Mouse (Mus musculus) liver, embryonic 11.5 days (tissue): ENCODE measurements around the gene Nostrin. TPM values are rescaled to one million over a fixed set of nuclear protein-coding genes. Genes with fewer than 3 reads are reported as not detected.
A peak's percentile ranks its signal among the peaks of the same experiment; 100 is the strongest.

Source experiments
- ATAC-seq: fragments of 200-750 bp; cut with Nextera tagmentation; replicated peaks from 2 replicates; pipeline ENCODE4 v1.8.0; 2017; ENCODE audit warnings: moderate number of reproducible peaks, mild to moderate bottlenecking, moderate TSS enrichment, moderate library complexity; ENCODE audit not compliant: low FRiP score
- DNase-seq: peaks from one replicate; pipeline ENCODE4 v3.0.0-alpha.2; 2017; ENCODE audit warnings: low spot score
- H3K27ac ChIP-seq: fragments of 300-500 bp; sonication (generic); 2 replicates; pipeline ENCODE4 v1.5.1; 2014; ENCODE audit warnings: mild to moderate bottlenecking, low read depth, low read length, control low read depth
- H3K27me3 ChIP-seq: fragments of 300-500 bp; sonication (generic); replicated peaks from 2 replicates; pipeline ENCODE4 v1.6.1; 2014; ENCODE audit warnings: low read length, mixed read lengths; ENCODE audit not compliant: control insufficient read depth, insufficient read depth
- H3K36me3 ChIP-seq: fragments of 300-500 bp; sonication (generic); 2 replicates; pipeline ENCODE4 v1.6.1; 2014; ENCODE audit warnings: mild to moderate bottlenecking, low read length, moderate library complexity, mixed read lengths; ENCODE audit not compliant: control insufficient read depth, insufficient read depth
- H3K4me1 ChIP-seq: fragments of 300-500 bp; sonication (generic); replicated peaks from 2 replicates; pipeline ENCODE4 v1.6.1; 2014; ENCODE audit warnings: low read length, mixed read lengths; ENCODE audit not compliant: control insufficient read depth, insufficient read depth
- H3K4me2 ChIP-seq: fragments of 300-500 bp; sonication (generic); 2 replicates; pipeline ENCODE4 v1.6.1; 2014; ENCODE audit warnings: mild to moderate bottlenecking, control low read depth, moderate library complexity
- H3K4me3 ChIP-seq: fragments of 300-500 bp; sonication (generic); 2 replicates; pipeline ENCODE4 v1.5.1; 2014; ENCODE audit warnings: low read depth, low read length, control low read depth
- H3K9ac ChIP-seq: fragments of 300-500 bp; sonication (generic); 2 replicates; pipeline ENCODE4 v1.6.1; 2014; ENCODE audit warnings: low read depth, low read length, control low read depth
- H3K9me3 ChIP-seq: fragments of 300-500 bp; sonication (generic); 2 replicates; pipeline ENCODE4 v1.6.1; 2016; ENCODE audit warnings: low read length, inconsistent platforms, mixed read lengths; ENCODE audit not compliant: control insufficient read depth
- WGBS: fragments of 180-500 bp; shearing (Covaris S2); extraction: QIAGEN DNeasy Blood & Tissue Kit; methylation state at CpG from one replicate; pipeline ENCODE4 v1.1.7; 2014; 5-methylcytosine and 5-hydroxymethylcytosine counted together
- polyA plus RNA-seq: library from polyadenylated mRNA; unstranded; fragments of >200 nt; fragmentation: Nextera tagmentation; extraction: Ambion mirVana; gene quantifications from 2 replicates; pipeline ENCODE4 v1.2.1, GENCODE M21; 2014

The Nostrin gene
- polyA plus RNA-seq, result 18.3 and 18.8 TPM in 2 replicates

DNA sequence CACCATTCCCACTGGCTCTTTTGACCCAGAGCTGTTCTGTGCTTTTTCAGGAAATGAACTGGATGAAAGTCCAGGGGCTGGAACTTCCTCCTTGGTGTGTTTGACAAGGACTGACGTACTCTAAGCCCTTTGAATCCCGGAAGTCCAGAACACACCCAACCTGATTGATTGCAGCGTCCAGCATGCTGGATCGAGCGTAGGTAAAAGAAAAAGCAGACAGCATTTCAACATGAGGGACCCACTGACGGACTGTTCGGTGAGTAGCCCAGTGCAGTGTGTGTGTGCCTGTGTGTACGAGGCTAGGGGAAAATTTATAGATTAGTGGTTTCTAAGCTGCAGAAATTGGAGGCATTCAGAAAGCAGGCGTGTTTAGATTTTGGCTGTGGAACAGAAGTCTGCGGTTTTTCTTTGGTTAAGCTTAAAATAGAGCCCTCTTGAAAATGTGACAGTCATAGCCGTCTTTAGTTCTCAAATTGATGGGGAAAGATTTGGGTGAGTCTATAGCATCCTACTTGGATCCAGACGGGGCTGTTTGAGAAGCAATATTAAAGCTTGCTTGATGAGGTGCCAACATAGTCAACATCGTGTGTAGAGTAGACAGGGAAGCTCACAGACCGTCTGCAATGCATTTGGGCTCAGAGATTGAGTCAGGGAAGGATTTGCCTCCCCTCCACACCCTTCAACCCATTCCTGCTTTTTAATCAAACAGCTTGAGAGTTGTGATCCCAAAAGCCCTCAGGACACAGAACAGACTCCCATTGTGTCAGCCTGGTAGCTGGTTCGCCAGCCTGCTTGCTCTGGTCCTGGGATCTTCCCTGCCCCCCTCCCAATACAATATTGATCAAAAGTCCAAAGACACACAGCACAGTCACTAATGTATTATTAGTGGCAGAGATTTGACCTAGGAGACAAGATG is at the start of gene Nostrin:
Gene Nostrin (plus strand): TSS at position 140 of the 916 bp plus-strand sequence.
- 41% methylated on average over 15 of the region's 15 CpGs for WGBS
- no peaks in the 10 kb centered on the region for H3K9me3 ChIP-seq
- H3K4me2 ChIP-seq, result peak within 1 kb of the TSS; percentile 57
- peaks cover 5% of the 10 kb centered on the region; the same call in 1 of the 2 replicates for H3K4me1 ChIP-seq
- DNase-seq, result no peak
- no peaks in the 10 kb centered on the region for H3K27me3 ChIP-seq
- peak within 1 kb of the TSS; percentile 51 for H3K27ac ChIP-seq
- H3K9ac ChIP-seq, result 0 out of 2 replicates have a peak within 1 kb of the TSS, but pooled peaks have one; percentile 26
- no peaks in the 10 kb centered on the region for H3K36me3 ChIP-seq
- peak within 1 kb of the TSS; percentile 39 for H3K4me3 ChIP-seq
- peak; percentile 58 for ATAC-seq

DNA sequence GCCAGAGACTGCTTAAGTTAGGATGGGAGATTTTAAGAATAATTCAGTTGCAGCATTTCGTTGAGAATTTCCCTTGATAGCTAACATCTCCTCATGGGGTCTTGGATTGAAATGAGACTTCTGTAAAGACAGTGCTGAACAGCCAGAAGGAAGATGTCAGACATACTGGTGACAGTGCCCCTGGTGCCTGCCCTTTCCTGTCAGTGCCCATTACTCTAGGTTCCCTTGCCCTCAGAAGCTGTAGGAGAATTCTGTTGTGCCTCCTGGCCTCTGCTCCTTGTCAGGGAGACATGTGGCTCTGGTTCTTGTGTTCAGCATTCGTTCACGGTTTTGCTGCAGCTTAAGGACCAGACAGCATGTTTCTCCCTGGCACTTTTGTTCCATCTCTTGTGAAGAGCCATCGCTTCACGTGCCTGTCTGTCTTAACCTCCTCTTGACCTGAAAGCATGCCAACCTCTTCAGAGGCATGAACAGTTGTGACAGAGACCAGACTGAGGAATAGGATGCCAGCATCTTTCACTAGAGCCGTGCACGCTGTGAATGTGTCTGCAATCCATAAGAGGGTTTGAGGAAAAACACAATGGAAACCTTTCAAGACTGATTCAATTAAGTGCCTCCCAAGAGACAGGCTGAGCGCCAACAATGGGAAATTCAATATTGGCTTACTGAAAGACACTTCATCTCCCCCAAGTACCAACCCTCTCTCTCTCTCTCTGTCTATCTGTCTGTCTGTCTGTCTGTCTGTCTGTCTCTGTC is 48.9 kb upstream of the Nostrin start:
- Histone ChIP-seq H3K9me3 (no peaks in the 10 kb centered on the region), H3K36me3 (no peaks in the 10 kb centered on the region), H3K4me2 (no peak overlapping the region), H3K4me3 (no peak overlapping the region), H3K4me1 (no peaks in the 10 kb centered on the region), H3K9ac (no peak overlapping the region), H3K27me3 (no peaks in the 10 kb centered on the region), H3K27ac (no peak overlapping the region)
- DNase-seq (no peak), ATAC-seq (no peak)
- 78% methylated on average over 8 of the region's 8 CpGs for WGBS

- Histone ChIP-seq H3K27me3 (no peaks in the 10 kb centered on the region), H3K36me3 (no peaks in the 10 kb centered on the region), H3K9ac (no peak overlapping the region), H3K9me3 (no peaks in the 10 kb centered on the region), H3K4me3 (no peak overlapping the region), H3K4me2 (no peak overlapping the region), H3K4me1 (no peaks in the 10 kb centered on the region), H3K27ac (no peak overlapping the region)
- no peak for ATAC-seq
- no peak for DNase-seq
Measured at GRCm38 (mm10) chr2:69095836-69096235, 39.8 kb upstream of the Nostrin start.

- no peaks in the 10 kb centered on the region for H3K4me1 ChIP-seq
- H3K4me2 ChIP-seq, result no peak overlapping the region
- H3K4me3 ChIP-seq, result no peak overlapping the region
- no peaks in the 10 kb centered on the region for H3K36me3 ChIP-seq
- H3K27ac ChIP-seq, result no peak overlapping the region
- no peaks in the 10 kb centered on the region for H3K27me3 ChIP-seq
- WGBS, result 84% methylated on average over 4 of the region's 4 CpGs
- ATAC-seq (no peak), DNase-seq (no peak)
- H3K9me3 ChIP-seq, result no peaks in the 10 kb centered on the region
- no peak overlapping the region for H3K9ac ChIP-seq
Measured at GRCm38 (mm10) chr2:69096821-69097220, 38.8 kb upstream of the Nostrin start.

DNA sequence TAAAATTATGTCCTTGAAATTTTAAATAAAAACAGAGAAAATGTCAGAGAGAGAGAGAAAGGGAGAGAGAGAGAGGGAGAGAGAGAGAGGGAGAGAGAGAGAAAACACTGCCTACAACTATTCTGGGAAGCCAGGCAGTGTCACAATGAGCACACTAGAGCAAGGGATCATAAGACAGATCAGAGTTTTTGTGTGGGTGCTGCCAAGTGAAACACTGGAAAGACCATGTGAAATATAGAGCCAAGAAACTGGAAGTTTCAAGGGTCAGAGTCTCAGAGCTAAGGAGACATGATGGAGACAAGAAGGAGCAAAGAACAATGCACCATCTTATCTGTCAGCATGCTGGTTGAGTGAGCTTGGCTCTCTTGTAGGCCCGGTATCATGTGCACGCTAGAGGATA is 38.1 kb upstream of the Nostrin start:
- 93% methylated on average over 2 of the region's 2 CpGs for WGBS
- DNase-seq (no peak), ATAC-seq (no peak)
- H3K9me3 ChIP-seq, result no peaks in the 10 kb centered on the region
- no peaks in the 10 kb centered on the region for H3K27me3 ChIP-seq
- no peak overlapping the region for H3K4me3 ChIP-seq
- no peak overlapping the region for H3K9ac ChIP-seq
- H3K4me2 ChIP-seq, result no peak overlapping the region
- no peaks in the 10 kb centered on the region for H3K4me1 ChIP-seq
- no peak overlapping the region for H3K27ac ChIP-seq
- no peaks in the 10 kb centered on the region for H3K36me3 ChIP-seq

GRCm38 (mm10) chr2:69098701-69099100 is 36.9 kb upstream of the Nostrin start:
- ATAC-seq (no peak), DNase-seq (no peak)
- Histone ChIP-seq H3K36me3 (no peaks in the 10 kb centered on the region), H3K9me3 (no peaks in the 10 kb centered on the region), H3K4me1 (no peaks in the 10 kb centered on the region), H3K27ac (no peak overlapping the region), H3K4me3 (no peak overlapping the region), H3K9ac (no peak overlapping the region), H3K27me3 (no peaks in the 10 kb centered on the region), H3K4me2 (no peak overlapping the region)
- WGBS, result 78% methylated on average over 3 of the region's 3 CpGs

GRCm38 (mm10) chr2:69099147-69099546 is 36.5 kb upstream of the Nostrin start:
- Histone ChIP-seq H3K27ac (no peak overlapping the region), H3K9ac (no peak overlapping the region), H3K9me3 (no peaks in the 10 kb centered on the region), H3K27me3 (no peaks in the 10 kb centered on the region), H3K4me1 (no peaks in the 10 kb centered on the region), H3K36me3 (no peaks in the 10 kb centered on the region), H3K4me2 (no peak overlapping the region), H3K4me3 (no peak overlapping the region)
- 92% methylated on average over 7 of the region's 7 CpGs for WGBS
- no peak for DNase-seq
- no peak for ATAC-seq

DNA sequence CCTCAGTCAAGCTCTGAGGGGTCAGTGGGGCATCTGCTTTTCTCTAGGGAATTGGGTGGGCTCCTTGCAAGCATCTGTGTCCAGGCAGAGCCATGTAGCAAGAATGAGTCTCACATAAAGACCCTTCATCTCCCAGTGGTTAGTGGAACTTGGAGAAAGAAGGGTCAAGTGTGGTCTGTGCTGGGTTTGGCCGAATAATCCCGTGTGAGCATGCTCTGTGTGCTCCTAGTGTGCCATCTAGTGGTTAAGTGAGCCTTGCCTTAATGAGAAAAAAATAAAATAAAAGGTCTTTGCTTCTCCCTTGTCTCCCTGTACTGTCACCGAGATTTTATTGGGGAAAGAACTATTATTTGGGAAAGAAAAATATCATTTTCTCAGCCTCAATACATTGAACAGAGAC is 34.9 kb upstream of the Nostrin start:
- no peaks in the 10 kb centered on the region for H3K36me3 ChIP-seq
- no peak for ATAC-seq

More for the DNA sequence above, 34.9 kb upstream of the Nostrin start:
- Histone ChIP-seq H3K4me3 (no peak overlapping the region), H3K27ac (no peak overlapping the region), H3K9me3 (no peaks in the 10 kb centered on the region), H3K4me2 (no peak overlapping the region), H3K9ac (no peak overlapping the region), H3K27me3 (no peaks in the 10 kb centered on the region), H3K4me1 (no peaks in the 10 kb centered on the region)
- DNase-seq, result no peak
- WGBS, result 19% methylated on average over 3 of the region's 3 CpGs
